Mouse (Mus musculus) T-helper 2 cell (primary cell): ENCODE results near the gene Npas2.

Experiments used
- in situ Hi-C: fragments of 300-600 bp; cut with MboI, MseI; formaldehyde crosslinking; loops from one replicate; pipeline ENCODE4 v1.15.1; 2025; ENCODE audit warnings: high pct_unique_total_duplicates

The Npas2 gene

DNA sequence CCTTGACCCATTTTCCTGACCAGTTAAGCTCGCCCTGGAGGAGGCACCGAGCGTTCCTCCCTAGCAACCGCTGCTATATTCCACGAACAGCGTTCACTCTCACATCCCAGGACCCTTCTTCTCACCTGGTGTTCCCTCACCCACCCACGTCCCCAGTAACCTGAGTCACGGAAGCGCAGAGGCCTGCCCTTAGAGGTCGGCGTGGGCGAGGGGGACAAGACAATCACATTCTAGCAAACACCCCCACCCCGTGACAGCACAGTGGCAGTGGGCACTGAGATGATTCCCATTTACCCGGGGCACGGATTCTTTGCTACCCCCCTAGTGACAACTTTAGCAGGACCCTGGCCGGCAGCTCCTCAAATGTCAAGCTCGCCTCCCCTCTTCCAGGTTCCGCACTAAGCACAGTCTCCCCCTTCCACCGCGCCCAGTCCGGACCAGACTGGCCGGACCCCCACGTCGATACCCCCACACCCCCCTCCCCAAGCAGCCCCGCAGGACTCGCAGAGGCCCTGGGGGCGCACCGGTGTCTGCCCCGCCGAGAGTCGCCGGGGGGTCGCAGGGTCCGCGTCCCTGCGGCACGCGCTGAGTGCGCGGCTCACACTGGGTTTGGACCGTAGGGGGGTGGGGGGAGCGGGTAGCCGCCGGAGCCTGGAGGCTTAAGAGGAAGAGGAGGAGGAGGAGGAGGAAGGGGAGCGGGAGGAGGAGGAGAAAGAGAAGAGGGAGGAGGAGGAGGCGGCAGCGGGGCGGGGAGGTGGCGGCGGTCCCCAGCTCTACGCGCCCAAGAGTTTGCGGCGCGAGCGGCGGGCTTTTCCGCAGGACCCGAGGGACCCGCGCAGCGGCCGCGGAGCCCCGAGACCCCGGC is at the start of gene Npas2:
Npas2 (plus strand) TSS at position 735 of the 865 bp plus-strand sequence.
- in situ Hi-C loops, result no loop called here

DNA sequence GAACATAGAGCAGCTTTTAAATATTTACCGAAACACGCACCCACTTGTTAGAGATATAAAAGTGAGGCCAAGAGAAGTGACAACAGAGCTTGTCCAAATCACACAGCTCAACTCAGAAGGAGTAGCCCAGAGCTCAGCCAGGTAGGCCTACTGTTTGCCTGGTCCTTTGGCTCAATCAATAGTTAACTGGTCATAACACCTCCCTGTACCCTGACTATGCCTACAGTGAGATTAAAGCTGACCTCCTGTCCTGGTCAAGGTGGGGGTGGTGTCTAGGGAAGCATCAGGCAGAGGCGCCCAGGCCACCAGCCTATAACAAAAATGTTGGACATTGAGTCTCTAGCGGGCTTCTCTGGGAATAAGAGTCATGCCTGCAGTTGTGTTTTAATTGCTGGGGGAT is 36.8 kb upstream of the Npas2 start:
- in situ Hi-C loops, result no loop called here

DNA sequence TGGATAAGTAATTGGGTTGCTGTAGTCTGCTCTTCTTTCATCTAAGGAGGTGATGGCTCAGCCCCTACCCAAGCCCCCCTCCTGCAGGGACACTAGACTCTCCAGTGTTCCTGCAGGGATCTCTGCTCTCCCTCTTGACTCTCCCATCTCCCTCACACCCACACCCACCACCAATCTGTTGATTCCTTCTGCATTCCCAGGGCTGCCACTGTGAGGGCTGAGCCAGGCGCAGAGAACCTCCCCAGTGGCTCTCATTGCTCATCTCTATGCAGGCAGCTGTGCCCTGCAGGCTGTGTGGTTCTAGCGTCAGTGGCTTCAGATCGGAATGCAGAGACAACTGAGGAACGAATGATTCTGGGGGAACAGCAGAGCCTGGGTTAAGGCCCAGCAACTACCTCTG is 33.4 kb upstream of the Npas2 start:
- in situ Hi-C loops, result no loop called here

DNA sequence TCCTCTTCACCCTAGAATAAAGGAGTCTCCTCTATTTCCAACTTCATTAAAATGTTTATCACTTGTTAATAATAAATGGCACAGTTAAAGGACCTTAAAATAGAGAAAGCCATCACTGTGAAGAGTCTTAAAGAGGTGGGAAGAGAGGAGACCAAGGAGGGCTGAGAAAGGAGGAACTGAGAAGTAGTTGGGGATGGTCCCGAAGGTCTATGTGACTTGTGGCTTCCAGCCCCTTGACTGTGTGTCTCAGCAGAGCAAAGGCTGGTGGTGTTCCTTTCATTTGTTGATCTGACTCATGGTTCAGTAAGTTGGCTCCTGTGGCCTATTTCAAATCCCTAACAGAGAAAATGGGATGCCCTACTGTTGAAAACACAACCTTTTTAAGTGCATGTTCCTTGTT is 30.5 kb upstream of the Npas2 start:
- in situ Hi-C loops, result no loop called here

DNA sequence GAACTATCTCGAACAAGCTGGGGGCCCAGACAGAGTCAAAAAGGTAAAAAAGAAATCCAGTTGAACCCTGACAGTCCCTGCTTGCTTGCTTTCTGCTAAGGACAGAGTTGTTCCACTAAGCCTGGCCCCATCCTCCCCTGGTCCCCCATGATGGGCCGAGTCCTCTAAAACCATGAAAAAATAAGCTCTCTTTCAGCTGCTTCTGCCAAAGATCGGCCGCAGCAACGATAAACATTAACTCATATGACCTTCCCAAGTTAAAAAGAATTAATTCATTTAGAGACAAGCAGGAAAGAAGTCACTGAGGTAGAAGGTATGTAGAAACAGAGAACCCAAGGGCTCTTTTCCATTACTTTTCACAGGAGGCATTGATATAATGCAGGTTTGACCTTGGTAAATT is 16.8 kb upstream of the Npas2 start:
- in situ Hi-C loops, result no loop called here

DNA sequence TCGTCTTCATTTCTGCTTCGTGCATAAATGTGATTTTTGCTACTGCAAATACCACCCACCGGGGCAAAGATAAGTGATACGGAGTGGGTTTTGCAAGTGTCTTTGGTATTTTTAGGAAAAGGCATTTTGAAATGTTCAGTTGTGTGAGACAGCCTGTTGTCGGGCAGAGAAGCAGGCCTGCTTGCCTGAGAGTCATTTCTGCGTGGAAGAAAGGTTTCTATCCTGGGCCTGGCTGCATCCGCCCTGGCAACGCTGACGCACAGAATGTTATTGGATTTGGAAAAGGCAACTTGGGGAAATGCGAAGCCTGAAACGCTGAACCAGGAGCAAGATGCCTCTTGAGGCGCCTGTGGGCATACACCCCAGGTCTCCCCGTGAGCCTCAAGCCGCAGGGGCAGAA is 16.3 kb upstream of the Npas2 start:
- in situ Hi-C loops, result no loop called here

DNA sequence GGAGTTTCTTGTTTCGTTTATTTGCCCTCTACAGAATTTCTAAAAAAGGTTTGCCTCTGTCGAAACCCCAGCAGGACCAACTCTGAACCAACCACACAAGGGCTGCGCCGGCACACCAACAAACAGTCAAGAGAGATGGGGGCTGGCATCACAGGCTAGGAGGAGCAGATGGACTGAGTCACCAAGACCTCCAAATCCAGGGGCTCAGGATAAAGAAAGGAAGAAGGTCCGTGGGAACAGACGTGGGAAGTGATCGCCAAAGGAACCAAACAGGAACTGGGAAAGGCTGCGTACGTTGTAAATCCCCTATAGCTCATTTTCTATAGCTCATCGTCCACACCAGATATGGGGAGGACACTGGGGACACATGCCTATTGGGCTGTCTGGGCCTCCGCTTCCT is 13.7 kb upstream of the Npas2 start:
- in situ Hi-C loops, result no loop called here

DNA sequence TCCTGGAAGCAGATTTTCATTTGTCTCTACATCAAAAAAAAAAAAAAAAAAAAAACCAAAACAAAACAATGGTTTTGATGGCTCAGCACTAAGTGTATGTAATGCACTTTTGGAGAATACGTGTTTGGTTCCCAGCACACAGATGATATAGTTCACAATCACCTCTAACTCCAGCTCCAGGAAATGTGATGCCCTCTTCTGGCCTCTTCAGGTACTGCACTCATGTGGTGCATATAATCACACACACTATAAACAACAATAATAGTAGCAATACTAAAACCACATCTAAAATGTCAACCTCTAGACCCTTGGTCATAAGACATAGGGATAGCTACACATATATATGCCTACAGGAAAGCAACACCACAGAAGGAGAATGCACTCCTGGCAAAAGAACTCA is 13.0 kb upstream of the Npas2 start:
- in situ Hi-C loops, result no loop called here

DNA sequence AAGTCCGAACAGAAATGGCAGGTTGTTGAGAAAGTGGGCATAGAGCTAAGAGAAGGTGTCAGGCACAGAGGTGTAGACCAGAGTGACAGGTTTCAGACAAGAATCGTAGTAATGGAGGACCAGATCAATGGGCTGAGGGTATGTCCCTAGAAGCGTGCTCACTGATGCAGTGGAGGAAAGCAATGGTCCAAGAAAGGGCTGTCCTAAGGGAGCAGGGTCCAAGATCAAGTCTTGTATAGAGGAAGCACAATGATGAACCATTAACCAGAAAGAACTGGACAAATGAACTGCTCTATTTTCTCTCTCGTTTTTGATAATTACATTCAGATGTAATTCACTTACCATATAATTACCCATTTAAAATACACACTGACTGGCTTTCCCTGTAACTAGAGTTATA is 11.6 kb upstream of the Npas2 start:
- in situ Hi-C loops, result no loop called here

DNA sequence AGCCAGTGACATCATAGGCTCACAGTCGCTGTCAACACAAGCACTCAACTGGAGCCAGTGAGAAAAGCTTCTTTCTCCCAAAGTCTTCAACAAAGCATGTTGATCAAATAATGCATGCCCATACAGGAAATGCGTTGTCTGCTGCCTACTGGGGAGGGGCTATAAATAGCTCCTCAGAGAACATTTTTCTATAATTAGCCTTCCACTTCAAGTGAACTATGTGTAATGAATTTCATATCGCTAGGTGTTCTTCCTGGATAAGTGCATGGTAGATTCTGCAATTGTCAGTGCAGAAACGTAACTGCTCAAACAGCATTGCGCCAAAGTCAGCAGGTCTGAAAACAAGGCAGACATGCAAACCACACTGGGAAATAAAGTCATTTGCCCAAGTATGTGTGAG is 7.7 kb upstream of the Npas2 start:
- in situ Hi-C loops, result no loop called here

DNA sequence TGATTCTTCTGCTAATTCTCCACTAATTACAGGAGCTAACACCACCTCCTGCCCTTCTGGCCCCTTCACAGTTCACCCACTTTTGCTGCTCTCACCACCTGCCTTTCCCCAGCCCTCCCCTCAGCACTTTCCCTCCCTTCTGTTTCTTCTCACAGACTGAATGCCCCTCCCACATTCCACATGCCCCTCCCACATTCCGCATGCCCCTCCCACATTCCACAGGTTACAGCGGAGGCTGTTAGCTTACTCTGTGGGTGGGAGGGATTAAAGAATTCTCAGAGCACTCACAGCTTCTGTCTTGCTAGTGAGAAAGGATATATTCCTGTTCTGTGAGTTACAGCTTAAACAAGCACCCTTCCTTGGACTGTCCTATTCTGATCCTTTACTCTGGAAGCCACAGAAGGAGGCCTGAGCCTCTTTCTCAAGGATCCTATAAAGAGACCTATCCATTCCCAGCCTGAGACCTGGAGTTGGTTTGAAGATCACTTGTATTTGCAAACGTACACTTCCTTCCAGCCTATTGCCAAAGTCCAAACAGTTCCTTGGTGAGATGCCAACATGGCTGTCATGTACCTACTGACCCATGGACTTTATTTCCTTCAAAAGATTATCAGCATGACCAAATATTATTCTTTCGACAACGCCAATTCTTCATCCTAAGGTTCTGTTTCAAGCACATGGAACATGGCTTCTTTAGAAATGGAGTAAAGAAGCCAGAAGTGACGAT is 6.7 kb upstream of the Npas2 start:
- in situ Hi-C loops, result no loop called here

DNA sequence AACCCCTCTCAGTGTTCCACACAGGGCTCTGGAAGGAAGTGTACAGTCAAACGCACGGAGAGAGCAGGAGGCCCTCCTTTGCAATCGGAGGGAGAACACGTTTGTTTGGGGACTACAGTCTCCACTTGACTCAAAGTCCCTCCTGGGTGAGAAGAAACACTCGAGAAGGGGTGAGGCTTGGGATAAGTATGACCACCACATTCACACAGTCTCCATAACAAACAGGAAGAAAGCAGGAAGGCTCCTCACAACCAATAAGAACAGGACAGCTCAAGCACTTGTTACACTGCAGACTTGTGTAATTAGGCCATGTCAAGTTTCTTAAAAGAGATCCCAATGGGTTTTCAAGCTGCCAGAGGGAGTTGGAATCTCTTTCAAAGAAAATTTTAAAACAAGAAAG is 2.4 kb upstream of the Npas2 start:
- in situ Hi-C loops, result no loop called here

DNA sequence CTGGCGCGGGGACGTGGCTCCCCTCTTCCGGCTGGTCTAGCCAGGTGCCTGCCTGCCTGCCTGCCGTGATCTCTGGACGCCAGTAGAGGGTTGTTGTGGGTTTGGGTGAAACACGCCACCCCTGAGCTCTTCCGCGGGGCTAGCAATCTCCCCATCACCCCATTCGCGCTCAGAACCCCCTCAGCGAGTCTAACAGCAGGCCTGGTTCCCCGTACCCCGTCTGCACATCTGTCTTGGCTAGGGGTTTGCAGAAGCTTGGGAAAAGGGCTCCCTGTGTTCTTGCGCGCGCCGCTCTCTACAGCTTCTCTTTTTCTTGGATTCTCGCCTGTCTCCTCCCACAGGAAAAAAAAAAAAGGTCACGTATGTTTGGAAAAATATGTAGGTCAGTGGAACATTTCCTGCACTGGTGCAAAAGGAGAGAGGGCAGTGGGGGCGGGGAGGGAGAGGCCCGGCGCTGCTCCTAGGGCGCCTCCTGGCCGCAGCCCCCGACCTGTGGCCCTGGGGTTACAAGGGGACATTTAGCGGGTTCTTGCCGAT is 1.0 kb upstream of the Npas2 start:
- in situ Hi-C loops, result no loop called here

DNA sequence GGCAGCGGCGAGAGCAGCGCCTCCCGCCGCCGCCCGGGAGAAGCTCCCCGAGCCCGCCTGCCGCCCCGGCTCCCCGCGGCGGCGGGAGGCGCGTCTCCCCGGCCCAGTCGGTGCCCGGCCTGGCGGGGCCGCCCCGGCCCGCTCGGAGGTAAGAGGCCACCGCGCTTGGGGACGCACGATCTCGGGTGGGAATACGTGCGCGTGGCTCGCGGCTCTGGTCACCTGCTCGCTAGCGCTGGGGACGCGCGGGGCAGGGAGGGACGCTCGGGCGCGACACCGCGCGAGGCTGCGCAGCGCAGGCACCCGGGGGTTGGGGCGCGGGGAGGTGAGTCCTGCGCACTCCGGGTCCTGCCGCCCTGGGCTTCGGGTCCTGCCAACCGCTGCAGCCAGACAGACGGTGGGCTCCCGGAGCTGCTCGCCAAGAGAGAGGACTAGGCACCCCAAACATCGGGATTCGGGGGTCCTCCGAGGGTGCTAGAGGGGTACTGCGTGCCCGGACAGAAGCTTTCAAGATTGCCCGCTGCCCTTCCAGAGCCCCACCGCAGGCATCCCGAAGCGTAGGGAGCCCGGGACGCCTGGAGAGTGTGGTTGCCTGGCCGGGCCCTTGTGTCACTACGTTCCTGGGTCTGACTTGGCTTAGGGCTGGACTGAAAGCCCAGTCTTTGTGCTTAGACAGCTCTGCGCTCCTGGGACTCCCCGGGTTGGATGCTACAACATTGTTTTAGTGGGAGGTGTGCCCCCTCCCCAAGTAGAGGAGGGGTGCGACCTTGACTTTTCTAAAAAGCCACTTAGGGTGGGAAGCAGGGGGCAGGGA is 538 bp downstream of the Npas2 start:
- in situ Hi-C loops, result no loop called here

DNA sequence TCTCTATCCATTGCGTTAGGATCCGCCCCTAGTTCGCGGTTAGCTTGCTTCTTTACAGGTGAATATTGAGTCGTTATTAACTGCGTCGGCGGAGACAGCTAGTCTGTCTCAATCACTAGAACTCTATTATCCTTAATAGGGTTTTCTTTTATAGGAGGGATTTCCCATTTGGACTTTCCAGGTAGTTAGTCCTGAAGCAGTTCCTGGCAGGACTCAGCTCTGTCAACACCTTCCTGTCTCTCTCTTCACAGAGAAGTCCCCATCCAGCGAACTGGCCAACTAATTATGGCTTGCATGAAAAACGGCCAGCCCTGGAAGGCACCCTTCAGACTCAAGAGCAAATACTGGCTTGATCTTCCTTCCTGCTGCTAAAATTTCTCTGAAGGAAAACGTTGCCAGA is 1.4 kb downstream of the Npas2 start:
- in situ Hi-C loops, result no loop called here

DNA sequence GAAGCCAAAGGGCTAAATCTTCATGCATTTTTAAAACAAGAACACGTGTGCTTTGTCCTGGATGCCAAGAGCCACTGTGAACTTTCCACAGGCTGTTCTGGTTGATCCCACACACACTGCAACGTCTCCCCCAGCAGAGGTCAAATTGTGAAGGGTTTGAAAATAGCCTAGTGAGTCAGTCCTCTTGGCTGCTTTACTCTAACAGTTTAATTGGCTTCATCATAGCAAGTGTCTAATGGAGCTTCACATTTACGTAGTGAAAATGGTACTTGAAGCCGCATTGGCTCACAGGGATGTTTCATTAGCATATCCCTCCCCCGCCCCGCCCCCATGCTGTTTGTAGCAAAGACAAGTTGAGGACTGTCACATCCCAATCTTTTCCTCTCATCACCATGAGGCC is 2.6 kb downstream of the Npas2 start:
- in situ Hi-C loops, result no loop called here

DNA sequence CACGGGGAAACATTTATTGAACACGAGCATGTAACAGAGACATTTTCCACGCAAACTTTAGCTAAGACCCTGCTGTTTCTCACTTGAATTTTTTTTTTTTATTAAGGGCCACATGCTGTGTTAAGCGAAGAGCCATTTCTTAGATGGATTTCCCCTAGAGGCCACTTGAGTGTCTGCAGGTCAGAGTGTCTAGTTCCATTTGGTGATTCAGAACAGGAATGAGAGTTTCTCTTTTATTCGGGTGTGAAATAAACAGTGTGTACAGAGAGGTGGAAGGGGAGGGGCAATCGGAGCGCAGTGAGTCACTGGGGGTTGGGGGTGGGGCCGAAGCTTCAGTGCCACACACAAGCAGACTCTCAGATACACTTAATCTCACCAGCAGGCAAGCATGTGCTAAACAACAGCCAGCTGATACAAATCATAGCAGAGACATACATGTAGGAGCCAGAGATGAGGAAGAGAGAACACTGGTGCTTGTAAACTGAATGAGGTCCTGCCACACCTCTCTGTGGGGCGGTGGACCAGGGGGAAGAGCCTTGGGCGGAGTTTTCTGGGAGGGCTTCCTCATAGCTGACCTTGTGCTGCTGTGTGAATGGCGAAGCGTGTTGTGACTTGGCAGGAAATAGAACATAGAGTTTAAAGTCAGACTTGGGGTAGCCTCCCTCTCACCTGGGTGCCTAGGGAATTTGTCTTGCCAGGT is 3.3 kb downstream of the Npas2 start:
- in situ Hi-C loops, result no loop called here

DNA sequence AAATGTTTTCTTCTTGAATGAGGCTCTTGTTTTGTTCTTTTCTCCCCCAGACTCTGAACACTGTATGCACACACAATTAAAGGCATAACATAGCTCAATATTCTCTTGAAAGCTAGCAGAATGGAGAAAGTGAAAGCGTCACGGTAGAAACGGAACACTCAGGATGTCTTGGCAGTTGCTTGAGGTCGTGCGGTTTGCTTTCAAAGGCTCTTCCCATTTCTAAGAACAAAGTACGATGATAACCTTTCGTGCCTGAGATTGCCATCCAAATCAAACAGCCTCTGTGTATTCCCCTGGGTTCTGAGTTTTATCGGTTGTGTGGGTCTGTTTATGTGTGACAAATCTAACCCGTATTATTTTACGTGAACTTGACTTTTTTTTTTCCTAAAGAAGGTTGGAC is 11.5 kb downstream of the Npas2 start:
- in situ Hi-C loops, result no loop called here

DNA sequence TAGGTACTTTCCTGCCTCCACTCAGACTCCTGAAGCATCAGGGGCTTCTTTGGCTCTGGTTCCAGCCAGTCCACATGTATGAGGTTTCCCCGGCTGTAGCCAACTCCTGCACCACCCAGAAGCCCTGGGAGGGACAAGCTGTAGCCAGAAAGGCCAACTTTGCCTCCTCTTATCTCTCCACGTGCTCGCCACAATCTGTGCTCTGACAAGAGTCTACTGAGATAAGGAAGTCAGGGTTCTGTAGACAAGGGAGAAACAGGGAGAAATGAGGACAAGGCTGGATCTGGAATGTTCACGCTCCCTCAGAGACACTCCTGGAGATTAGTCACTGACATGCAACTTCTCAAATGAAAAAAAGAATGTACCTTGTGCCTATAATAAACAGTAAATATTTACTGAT is 12.2 kb downstream of the Npas2 start:
- in situ Hi-C loops, result no loop called here

DNA sequence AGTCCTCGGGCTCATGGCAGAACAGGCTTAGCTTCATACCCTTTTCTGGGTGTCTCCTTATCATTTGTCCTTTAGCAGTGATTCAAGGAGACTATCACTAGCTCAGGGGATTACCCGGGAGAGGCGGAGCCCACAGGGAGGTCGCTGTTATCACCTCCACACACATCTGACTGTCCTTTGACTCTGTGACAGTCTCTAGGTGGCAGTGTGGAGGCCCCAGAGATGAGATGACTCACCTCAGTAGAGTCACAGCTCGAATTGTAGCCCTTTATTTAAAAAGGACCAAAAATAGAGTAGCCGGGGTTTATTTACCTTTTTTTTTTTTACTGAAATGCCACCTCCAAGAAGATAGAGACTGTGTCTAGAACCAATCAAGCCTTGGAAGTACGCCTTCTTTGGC is 13.4 kb downstream of the Npas2 start:
- in situ Hi-C loops, result no loop called here

DNA sequence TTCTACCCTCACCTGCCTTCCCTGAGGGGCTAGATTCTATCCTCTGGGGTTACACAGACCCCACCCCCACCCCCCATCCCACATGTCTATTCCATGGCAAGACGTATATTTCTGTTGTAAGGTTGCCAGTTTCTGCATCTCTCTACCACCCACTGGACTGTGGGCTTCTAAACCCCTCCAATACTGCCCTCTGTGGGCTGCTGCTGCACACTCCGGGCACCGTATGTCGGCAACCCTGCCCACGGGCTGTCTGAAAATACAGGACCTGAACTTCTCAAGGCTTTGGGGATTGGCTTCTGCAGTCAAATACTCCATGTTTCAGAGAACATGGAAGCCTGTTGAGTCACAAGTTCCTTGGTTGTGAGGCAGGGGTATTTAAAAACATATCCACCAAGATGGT is 17.4 kb downstream of the Npas2 start:
- in situ Hi-C loops, result no loop called here

DNA sequence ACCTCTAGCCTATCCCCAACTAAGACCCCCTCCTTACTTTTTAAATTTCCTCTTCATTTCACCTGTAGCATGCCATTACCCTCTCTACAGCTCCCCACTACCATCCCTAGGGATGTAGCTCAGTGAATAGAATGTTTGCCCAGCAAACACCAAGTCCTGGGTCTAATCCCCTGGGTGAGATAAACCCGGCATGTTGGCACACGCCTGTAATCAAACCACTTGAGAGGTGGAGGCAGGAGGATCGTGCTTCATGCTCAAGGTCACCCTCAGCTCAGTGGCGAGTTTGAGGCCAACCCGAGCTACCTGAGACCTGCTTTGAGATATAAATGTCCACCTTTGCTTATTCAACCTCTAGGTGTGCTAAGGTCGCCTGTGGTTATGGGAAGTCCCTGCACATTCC is 19.5 kb downstream of the Npas2 start:
- in situ Hi-C loops, result no loop called here
